Mouse (Mus musculus) lung, embryonic 14.5 days (tissue): ENCODE measurements around the gene Rab24. TPM values are rescaled to one million over a fixed set of nuclear protein-coding genes. Genes with fewer than 3 reads are reported as not detected.
A peak's percentile ranks its signal among the peaks of the same experiment; 100 is the strongest.

ENCODE experiments used
- ATAC-seq: fragments of 200-750 bp; cut with Nextera tagmentation; 2 replicates; pipeline ENCODE4 v1.8.0; 2017; ENCODE audit warnings: mild to moderate bottlenecking, moderate TSS enrichment, moderate library complexity; ENCODE audit not compliant: insufficient read depth
- DNase-seq: peaks from one replicate; pipeline ENCODE4 v3.0.0-alpha.2; 2015
- H3K27ac ChIP-seq: fragments of 300-500 bp; sonication (generic); 2 replicates; pipeline ENCODE4 v1.5.1; 2014; ENCODE audit warnings: low read depth, mild to moderate bottlenecking, moderate library complexity
- H3K27me3 ChIP-seq: fragments of 300-500 bp; sonication (generic); 2 replicates; pipeline ENCODE4 v1.6.1; 2014; ENCODE audit warnings: low read length, control low read depth; ENCODE audit not compliant: insufficient read depth
- H3K36me3 ChIP-seq: fragments of 300-500 bp; sonication (generic); 2 replicates; pipeline ENCODE4 v1.6.1; 2014; ENCODE audit warnings: control low read depth; ENCODE audit not compliant: insufficient read depth
- H3K4me1 ChIP-seq: fragments of 300-500 bp; sonication (generic); 2 replicates; pipeline ENCODE4 v1.6.1; 2014; ENCODE audit warnings: antibody characterized with exemption, control low read depth; ENCODE audit not compliant: insufficient read depth
- H3K4me2 ChIP-seq: fragments of 300-500 bp; sonication (generic); 2 replicates; pipeline ENCODE4 v1.6.1; 2014; ENCODE audit warnings: mild to moderate bottlenecking
- H3K4me3 ChIP-seq: fragments of 300-500 bp; sonication (generic); 2 replicates; pipeline ENCODE4 v1.5.1; 2014; ENCODE audit warnings: low read depth, low read length
- H3K9ac ChIP-seq: fragments of 300-500 bp; sonication (generic); 2 replicates; pipeline ENCODE4 v1.6.1; 2014
- H3K9me3 ChIP-seq: fragments of 300-500 bp; sonication (generic); 2 replicates; pipeline ENCODE4 v1.6.1; 2016; ENCODE audit warnings: low read depth, low read length, control low read depth
- CTCF ChIP-seq: IDR thresholded peaks from 2 replicates; pipeline ENCODE4 v1.5.1; 2016; ENCODE audit warnings: antibody characterized with exemption, low read depth
- WGBS: fragments of 180-500 bp; shearing (Covaris S2); extraction: QIAGEN DNeasy Blood & Tissue Kit; methylation state at CpG from one replicate; pipeline ENCODE4 v1.1.7; 2014; 5-methylcytosine and 5-hydroxymethylcytosine counted together
- polyA plus RNA-seq: library from polyadenylated mRNA; unstranded; fragments of >200 nt; fragmentation: Nextera tagmentation; extraction: Ambion mirVana; gene quantifications from 2 replicates; pipeline ENCODE4 v1.2.1, GENCODE M21; 2014

Gene Rab24
- 74.1 and 80.9 TPM in 2 replicates for polyA plus RNA-seq

- Histone ChIP-seq H3K27ac (peak within 1 kb of the TSS; percentile 83), H3K27me3 (no peaks in the 10 kb centered on the region), H3K9ac (peak within 1 kb of the TSS; percentile 91), H3K4me2 (peak within 1 kb of the TSS; percentile 96), H3K9me3 (no peaks in the 10 kb centered on the region), H3K4me3 (peak within 1 kb of the TSS; percentile 91), H3K4me1 (peaks cover 9% of the 10 kb centered on the region; the same call in 1 of the 2 replicates), H3K36me3 (peaks cover 68% of the 10 kb centered on the region)
- peak; percentile 92 for ATAC-seq
- no peak for TF ChIP-seq CTCF
- WGBS: under 1% methylated on average over 73 of the region's 73 CpGs
- peak; percentile 97 for DNase-seq
Observed at GRCm38 (mm10) chr13:55321434-55322129, at the start of gene Rab24. TSS of gene Rab24 (minus strand) at chr13:55321946.

GRCm38 (mm10) chr13:55371007-55371681 lies 49.4 kb upstream of the Rab24 start:
- H3K36me3 ChIP-seq: no peaks in the 10 kb centered on the region
- no peak overlapping the region for H3K4me2 ChIP-seq
- no peak overlapping the region for H3K4me3 ChIP-seq
- no peaks in the 10 kb centered on the region for H3K4me1 ChIP-seq
- no peak overlapping the region for H3K27ac ChIP-seq
- H3K9me3 ChIP-seq: no peaks in the 10 kb centered on the region
- no peaks in the 10 kb centered on the region for H3K27me3 ChIP-seq
- DNase-seq: no peak
- no peak for TF ChIP-seq CTCF
- ATAC-seq: no peak
- WGBS: 66% methylated on average over 8 of the region's 8 CpGs
- H3K9ac ChIP-seq: no peak overlapping the region

GRCm38 (mm10) chr13:55370234-55370633 lies 48.5 kb upstream of the Rab24 start:
- Histone ChIP-seq H3K27ac (no peak overlapping the region), H3K9me3 (no peaks in the 10 kb centered on the region), H3K9ac (no peak overlapping the region; the same call in 1 of the 2 replicates), H3K4me3 (no peak overlapping the region), H3K27me3 (no peaks in the 10 kb centered on the region), H3K4me1 (no peaks in the 10 kb centered on the region), H3K4me2 (0 out of 2 replicates have a peak overlapping the region, but pooled peaks have one; percentile 18), H3K36me3 (no peaks in the 10 kb centered on the region)
- ATAC-seq (no peak), DNase-seq (no peak)
- TF ChIP-seq CTCF: no peak
- 44% methylated on average over 3 of the region's 3 CpGs for WGBS

GRCm38 (mm10) chr13:55369531-55370114 lies 47.9 kb upstream of the Rab24 start, which contains the start of gene Rgs14:
TSS of gene Rgs14 (plus strand) at chr13:55369732.
- no peaks in the 10 kb centered on the region for H3K9me3 ChIP-seq
- H3K9ac ChIP-seq: no peak within 1 kb of the TSS; the same call in 1 of the 2 replicates
- 44% methylated on average over 13 of the region's 13 CpGs for WGBS
- DNase-seq (no peak), ATAC-seq (peak; percentile 28; the same call in 1 of the 2 replicates)
- no peaks in the 10 kb centered on the region for H3K27me3 ChIP-seq
- no peak for TF ChIP-seq CTCF
- H3K27ac ChIP-seq: no peak within 1 kb of the TSS
- H3K36me3 ChIP-seq: no peaks in the 10 kb centered on the region
- H3K4me2 ChIP-seq: 0 out of 2 replicates have a peak within 1 kb of the TSS, but pooled peaks have one; percentile 18
- no peak within 1 kb of the TSS for H3K4me3 ChIP-seq
- H3K4me1 ChIP-seq: no peaks in the 10 kb centered on the region

- DNase-seq (no peak), ATAC-seq (no peak)
- Histone ChIP-seq H3K4me3 (no peak overlapping the region), H3K9ac (no peak overlapping the region), H3K27me3 (no peaks in the 10 kb centered on the region), H3K36me3 (no peaks in the 10 kb centered on the region), H3K9me3 (no peaks in the 10 kb centered on the region), H3K4me1 (no peaks in the 10 kb centered on the region), H3K27ac (no peak overlapping the region), H3K4me2 (no peak overlapping the region)
- 64% methylated on average over 7 of the region's 7 CpGs for WGBS
- no peak for TF ChIP-seq CTCF
Observed at GRCm38 (mm10) chr13:55368401-55368800, 46.7 kb upstream of the Rab24 start.

- Histone ChIP-seq H3K4me2 (peak within 1 kb of the TSS; percentile 84), H3K9me3 (no peaks in the 10 kb centered on the region), H3K4me1 (peaks cover 6% of the 10 kb centered on the region), H3K4me3 (peak within 1 kb of the TSS; percentile 99), H3K27ac (peak within 1 kb of the TSS; percentile 96), H3K36me3 (peaks cover 34% of the 10 kb centered on the region; the same call in 1 of the 2 replicates), H3K9ac (peak within 1 kb of the TSS; percentile 95), H3K27me3 (no peaks in the 10 kb centered on the region)
- ATAC-seq (peak; percentile 99), DNase-seq (peak; percentile 98)
- 0% methylated on average over 35 of the region's 35 CpGs for WGBS
- no peak for TF ChIP-seq CTCF
Observed at GRCm38 (mm10) chr13:55362453-55363060, 40.8 kb upstream of the Rab24 start, which contains the start of gene Lman2. TSS of gene Lman2 (minus strand) at chr13:55362783.
